ENCODE assay signal across 11 mouse cellular contexts in genomic region chr15:78770234-78770982, GRCm38 (mm10). TPM values are rescaled to one million over a fixed set of nuclear protein-coding genes. Genes with fewer than 3 reads are reported as not detected.
DNase-seq lines count a peak whose midpoint lies in the region; ATAC-seq and TF ChIP-seq lines count a peak whose summit lies in the region.
"Had no signal": no experiment of that assay in that cellular context is flagged by ENCODE, and none has a peak within 500 bp of the region (broad histone marks: within the 10 kb centered on the region; RNA-seq: fewer than 3 reads in every experiment).

No protein-coding gene starts in this region.

- peaks cover 4% of the 10 kb centered on the region; the same call in 1 of the 2 replicates for H3K9me3 ChIP-seq in kidney, embryonic 16.5 days (ENCODE audit: low read length)
- no peaks in the 10 kb centered on the region for H3K9me3 ChIP-seq in embryonic facial prominence, embryonic 15.5 days (replicated peaks)

- TF ChIP-seq CTCF in kidney, adult 2 months (conservative IDR thresholded peaks at IDR 0.05; ENCODE audit: insufficient read depth, insufficient read length, low read depth, low read length), result no peak
- no peak for TF ChIP-seq CTCF in brain, embryonic 14.5 days (IDR thresholded peaks at IDR 0.05; ENCODE audit: borderline replicate concordance, extremely low read depth, insufficient read depth, insufficient read length)

- no peak for ATAC-seq in kidney, embryonic 16.5 days (ENCODE audit: low FRiP score, low TSS enrichment)
- no peak for ATAC-seq in embryonic facial prominence, embryonic 15.5 days (ENCODE audit: insufficient number of reproducible peaks, low FRiP score, low TSS enrichment, low read depth)

- TF ChIP-seq POLR2A in kidney, adult 2 months (IDR thresholded peaks at IDR 0.05; ENCODE audit: low read depth, low read length), result no peak
- peak; percentile 5; the same call in 1 of the 2 replicates for TF ChIP-seq POLR2A in brain, embryonic 14.5 days (IDR thresholded peaks at IDR 0.05; ENCODE audit: borderline replicate concordance, extremely low read depth, insufficient read depth, insufficient read length, poor library complexity, severe bottlenecking)

- peaks cover 8% of the 10 kb centered on the region for H3K36me3 ChIP-seq in kidney, embryonic 16.5 days (ENCODE audit: insufficient read depth, low read length)
- H3K36me3 ChIP-seq in kidney, adult 2 months (ENCODE audit: control insufficient read depth, insufficient read depth, low read length), result no peaks in the 10 kb centered on the region
- H3K36me3 ChIP-seq in embryonic facial prominence, embryonic 15.5 days, result no peaks in the 10 kb centered on the region

- peak overlapping the region; percentile 36 for H3K4me3 ChIP-seq in kidney, embryonic 16.5 days (ENCODE audit: low read length)
- no peak overlapping the region for H3K4me3 ChIP-seq in kidney, adult 2 months (ENCODE audit: insufficient read depth, low read depth, low read length)
- H3K4me3 ChIP-seq in embryonic facial prominence, embryonic 15.5 days (replicated peaks), result no peak overlapping the region

- peak overlapping the region; percentile 50; the same call in 1 of the 2 replicates for H3K9ac ChIP-seq in kidney, embryonic 16.5 days (replicated peaks; ENCODE audit: low read length)
- no peak overlapping the region for H3K9ac ChIP-seq in embryonic facial prominence, embryonic 15.5 days

- peak overlapping the region; percentile 49 for H3K4me2 ChIP-seq in kidney, embryonic 16.5 days (replicated peaks; ENCODE audit: low read depth, low read length)
- 0 out of 2 replicates have a peak overlapping the region, but pooled peaks have one; percentile 15 for H3K4me2 ChIP-seq in embryonic facial prominence, embryonic 15.5 days (replicated peaks)

- peaks cover 18% of the 10 kb centered on the region for H3K4me1 ChIP-seq in kidney, embryonic 16.5 days (ENCODE audit: insufficient read depth, low read length)
- H3K4me1 ChIP-seq in kidney, adult 2 months (ENCODE audit: control insufficient read depth, insufficient read depth, low read length), result no peaks in the 10 kb centered on the region
- H3K4me1 ChIP-seq in embryonic facial prominence, embryonic 15.5 days, result peaks cover 18% of the 10 kb centered on the region

- H3K27me3 ChIP-seq in kidney, embryonic 16.5 days (ENCODE audit: insufficient read depth, low read length), result no peaks in the 10 kb centered on the region
- no peaks in the 10 kb centered on the region for H3K27me3 ChIP-seq in kidney, adult 2 months (replicated peaks; ENCODE audit: control insufficient read depth, insufficient read depth, low read length)
- H3K27me3 ChIP-seq in embryonic facial prominence, embryonic 15.5 days, result no peaks in the 10 kb centered on the region

- DNase-seq in kidney, adult 2 months, result no peak
- no peak for DNase-seq in brain, embryonic 14.5 days (ENCODE audit: low read depth)
- peak; percentile 16 for DNase-seq in induced T-regulatory cell, adult 2 months (ENCODE audit: low read depth)
- no peak for DNase-seq in right cerebral cortex, postnatal 4 days
- no peak for DNase-seq in adrenal gland, postnatal 25 days
- DNase-seq in kidney, adult 9 months, result no peak
- DNase-seq: kidney, adult 8-10 months; lung, adult 18-20 months; right cerebral cortex, adult 18-20 months had no signal

- WGBS in kidney, embryonic 16.5 days, result 49% methylated on average over 9 of the region's 9 CpGs
- WGBS in kidney, adult 2 months, result 51% methylated on average over 9 of the region's 9 CpGs
- 63% methylated on average over 9 of the region's 9 CpGs for WGBS in embryonic facial prominence, embryonic 15.5 days

- peak overlapping the region; percentile 1 for H3K27ac ChIP-seq in kidney, embryonic 16.5 days (ENCODE audit: low read length)
- no peak overlapping the region for H3K27ac ChIP-seq in kidney, adult 2 months (ENCODE audit: insufficient read depth, low read depth, low read length)
- H3K27ac ChIP-seq in embryonic facial prominence, embryonic 15.5 days (replicated peaks), result no peak overlapping the region

RNA-seq across cellular contexts. Expression of gene Mfng, which starts 2.9 kb away (rescaled TPM):
- polyA plus RNA-seq in kidney, embryonic 16.5 days (2015; fragmentation: Nextera tagmentation; extraction: Ambion mirVana), result 28.7 and 31.7 TPM in 2 replicates
- 15.7 and 16.6 TPM in 2 replicates for polyA plus RNA-seq in kidney, adult 2 months (2012; rRNA removed)
- polyA plus RNA-seq in brain, embryonic 14.5 days (2012; rRNA removed), result 37.6 and 72.6 TPM in 2 replicates
- 21.3 and 22.8 TPM in 2 replicates for polyA plus RNA-seq in embryonic facial prominence, embryonic 15.5 days (2015; fragmentation: Nextera tagmentation; extraction: Ambion mirVana)
- 11.9 and 14.5 TPM in 2 replicates for total RNA-seq in adrenal gland, postnatal 25 days (2021)

RNA-seq across cellular contexts. Expression of gene Card10, which starts 32.4 kb away (rescaled TPM):
- polyA plus RNA-seq in kidney, embryonic 16.5 days (2015; fragmentation: Nextera tagmentation; extraction: Ambion mirVana), result 9.9 and 10.6 TPM in 2 replicates
- polyA plus RNA-seq in kidney, adult 2 months (2012; rRNA removed), result 80.4 and 93.7 TPM in 2 replicates
- polyA plus RNA-seq in brain, embryonic 14.5 days (2012; rRNA removed), result 5.1 and 5.5 TPM in 2 replicates
- 4.3 TPM in 2 replicates for polyA plus RNA-seq in embryonic facial prominence, embryonic 15.5 days (2015; fragmentation: Nextera tagmentation; extraction: Ambion mirVana)
- total RNA-seq in adrenal gland, postnatal 25 days (2021), result 6.5 and 7.0 TPM in 2 replicates

RNA-seq across cellular contexts. Expression of gene Elfn2, which starts 51.8 kb away (rescaled TPM):
- polyA plus RNA-seq in kidney, embryonic 16.5 days (2015; fragmentation: Nextera tagmentation; extraction: Ambion mirVana), result 0.03 and 0.07 TPM in 2 replicates
- polyA plus RNA-seq in kidney, adult 2 months (2012; rRNA removed), result 0.03 and 0.04 TPM in 2 replicates
- polyA plus RNA-seq in brain, embryonic 14.5 days (2012; rRNA removed), result 13.2 and 22.5 TPM in 2 replicates
- polyA plus RNA-seq in embryonic facial prominence, embryonic 15.5 days (2015; fragmentation: Nextera tagmentation; extraction: Ambion mirVana), result 0.09 and 0.21 TPM in 2 replicates
- total RNA-seq in adrenal gland, postnatal 25 days (2021), result 2.4 and 7.8 TPM in 2 replicates

Comparison
In these comparisons a context has a peak if more than half of its experiments do, and no peak if none do; other contexts are left out.
1. RNA of gene Elfn2, which starts 51.8 kb away (polyA plus RNA-seq): 13.2 to 22.5 TPM in brain, embryonic 14.5 days; 0.09 to 0.21 TPM in embryonic facial prominence, embryonic 15.5 days, 0.03 to 0.07 TPM in kidney, embryonic 16.5 days and 0.03 to 0.04 TPM in kidney, adult 2 months; every median in the first group is over 10 times any median in the second.